Mouse (Mus musculus) forebrain, embryonic 15.5 days (tissue): ENCODE measurements around the gene Idi1. TPM values are rescaled to one million over a fixed set of nuclear protein-coding genes. Genes with fewer than 3 reads are reported as not detected.
"Not testable (repeated sequence)": the region's sequence is repeated elsewhere in the genome, so short reads cannot be mapped to it uniquely, and the experiment has no call there.

ENCODE experiments used
- ATAC-seq: fragments of 200-750 bp; cut with Nextera tagmentation; replicated peaks from 2 replicates; pipeline ENCODE4 v1.8.0; 2017; ENCODE audit warnings: mild to moderate bottlenecking, moderate TSS enrichment, moderate library complexity
- H3K27ac ChIP-seq: fragments of 300-500 bp; sonication (generic); replicated peaks from 2 replicates; pipeline ENCODE4 v1.5.1; 2015; ENCODE audit warnings: mild to moderate bottlenecking, inconsistent platforms
- H3K27me3 ChIP-seq: fragments of 300-500 bp; sonication (generic); 2 replicates; pipeline ENCODE4 v1.6.1; 2015; ENCODE audit warnings: inconsistent platforms
- H3K36me3 ChIP-seq: fragments of 300-500 bp; sonication (generic); 2 replicates; pipeline ENCODE4 v1.6.1; 2015; ENCODE audit warnings: mild to moderate bottlenecking, inconsistent platforms
- H3K4me1 ChIP-seq: fragments of 300-500 bp; sonication (generic); 2 replicates; pipeline ENCODE4 v1.6.1; 2015; ENCODE audit warnings: inconsistent platforms
- H3K4me2 ChIP-seq: fragments of 300-500 bp; sonication (generic); replicated peaks from 2 replicates; pipeline ENCODE4 v1.6.1; 2015; ENCODE audit warnings: mild to moderate bottlenecking, inconsistent platforms
- H3K4me3 ChIP-seq: fragments of 300-500 bp; sonication (generic); 2 replicates; pipeline ENCODE4 v1.5.1; 2015; ENCODE audit warnings: mild to moderate bottlenecking, inconsistent platforms
- H3K9ac ChIP-seq: fragments of 300-500 bp; sonication (generic); replicated peaks from 2 replicates; pipeline ENCODE4 v1.6.1; 2015; ENCODE audit warnings: mild to moderate bottlenecking, inconsistent platforms
- H3K9me3 ChIP-seq: fragments of 300-500 bp; sonication (generic); 2 replicates; pipeline ENCODE4 v1.6.1; 2016; ENCODE audit warnings: inconsistent platforms
- WGBS: fragments of 180-500 bp; shearing (Covaris S2); methylation state at CpG from one replicate; pipeline ENCODE4 v1.1.7; 2015; ENCODE audit warnings: mixed read lengths; 5-methylcytosine and 5-hydroxymethylcytosine counted together
- polyA plus RNA-seq: library from polyadenylated mRNA; unstranded; fragments of >200 nt; fragmentation: Nextera tagmentation; extraction: Ambion mirVana; gene quantifications from 2 replicates; pipeline ENCODE4 v1.2.1, GENCODE M21; 2015

Gene Idi1
- polyA plus RNA-seq, 1 experiment from 2014 or later: 88.5 TPM

DNA sequence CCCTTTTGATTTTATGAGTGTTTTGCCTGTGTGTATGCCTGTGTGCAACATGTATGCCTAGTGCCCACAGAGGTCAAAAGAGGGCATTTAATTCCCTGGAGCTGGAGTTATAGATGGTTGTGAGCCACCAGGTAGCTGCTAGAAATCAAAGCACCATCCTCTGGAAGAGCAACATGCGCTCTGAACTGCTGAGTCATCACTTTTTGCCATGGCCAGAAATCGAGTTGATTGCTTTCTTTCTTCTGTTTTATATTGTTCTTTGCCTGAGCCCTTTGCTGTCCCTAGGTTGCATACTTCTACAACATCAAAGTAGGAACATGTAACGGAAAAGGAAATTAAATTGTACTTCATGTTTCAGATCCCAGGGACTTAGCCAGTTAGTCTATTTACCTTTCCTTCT is 20.3 kb upstream of the Idi1 start:
- Histone ChIP-seq H3K9me3 (no peaks in the 10 kb centered on the region), H3K27me3 (no peaks in the 10 kb centered on the region), H3K4me3 (no peak overlapping the region), H3K36me3 (peaks cover 10% of the 10 kb centered on the region), H3K9ac (no peak overlapping the region), H3K4me2 (no peak overlapping the region), H3K4me1 (peaks cover 11% of the 10 kb centered on the region), H3K27ac (no peak overlapping the region)
- no peak for ATAC-seq
- WGBS: 88% methylated on average over 3 of the region's 3 CpGs

DNA sequence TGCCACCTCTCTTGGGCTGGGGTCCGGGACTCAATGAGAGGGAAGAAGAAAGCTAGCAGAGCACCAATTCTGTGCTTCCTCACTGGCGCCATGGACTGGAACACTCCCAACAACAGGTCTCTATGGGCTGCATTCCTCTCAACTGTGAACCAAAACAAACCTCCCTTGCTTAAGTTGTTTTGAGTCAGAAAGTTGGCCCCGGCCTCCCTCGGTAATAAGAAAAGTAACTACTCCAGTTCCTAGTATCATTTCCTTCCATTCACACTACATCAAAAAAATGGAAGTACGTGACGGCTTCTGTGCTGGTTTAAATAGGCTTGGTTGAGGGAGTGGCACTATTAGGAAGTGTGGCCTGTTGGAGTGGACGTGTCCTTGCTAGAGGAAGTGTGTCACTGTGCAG is 18.7 kb upstream of the Idi1 start:
- Histone ChIP-seq H3K4me1 (peaks cover 15% of the 10 kb centered on the region), H3K4me3 (no peak overlapping the region), H3K36me3 (peaks cover 2% of the 10 kb centered on the region; the same call in 1 of the 2 replicates), H3K9ac (no peak overlapping the region), H3K27me3 (no peaks in the 10 kb centered on the region), H3K27ac (no peak overlapping the region), H3K4me2 (no peak overlapping the region), H3K9me3 (no peaks in the 10 kb centered on the region)
- WGBS: 95% methylated on average over 7 of the region's 7 CpGs
- ATAC-seq: no peak

DNA sequence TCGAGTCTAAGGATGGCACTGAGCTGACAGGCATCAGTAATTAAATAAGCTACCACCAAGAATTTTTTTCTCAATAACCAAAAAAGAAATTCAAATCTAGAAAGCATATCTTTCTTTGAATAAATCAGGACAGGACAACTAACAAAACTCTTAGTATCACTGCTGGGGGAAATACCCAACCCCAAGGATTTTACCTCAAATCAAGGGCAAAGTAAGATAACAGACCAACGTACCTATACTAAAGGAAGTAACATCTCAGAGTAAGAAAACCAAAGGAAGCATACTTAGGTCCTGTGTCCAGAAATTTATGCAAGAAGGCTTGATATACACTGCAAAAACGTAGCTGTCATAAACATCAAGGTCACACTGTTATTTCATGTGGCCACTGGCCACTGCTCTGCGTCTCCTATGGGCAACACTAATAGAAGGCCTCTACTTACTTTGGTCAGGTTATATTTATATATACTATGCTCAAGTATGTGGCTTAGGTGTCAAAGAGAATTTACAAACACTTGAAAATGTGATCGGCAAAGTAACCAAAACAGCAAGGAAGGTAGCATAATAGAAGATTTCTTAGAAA is 15.6 kb upstream of the Idi1 start:
- Histone ChIP-seq H3K4me3 (peak overlapping the region; percentile 62), H3K4me1 (peaks cover 20% of the 10 kb centered on the region), H3K9me3 (no peaks in the 10 kb centered on the region), H3K36me3 (peaks cover 2% of the 10 kb centered on the region; the same call in 1 of the 2 replicates), H3K4me2 (peak overlapping the region; percentile 70), H3K27me3 (no peaks in the 10 kb centered on the region), H3K27ac (no peak overlapping the region; the same call in 1 of the 2 replicates), H3K9ac (peak overlapping the region; percentile 69)
- no peak for ATAC-seq
- 76% methylated on average over 5 of the region's 5 CpGs for WGBS

DNA sequence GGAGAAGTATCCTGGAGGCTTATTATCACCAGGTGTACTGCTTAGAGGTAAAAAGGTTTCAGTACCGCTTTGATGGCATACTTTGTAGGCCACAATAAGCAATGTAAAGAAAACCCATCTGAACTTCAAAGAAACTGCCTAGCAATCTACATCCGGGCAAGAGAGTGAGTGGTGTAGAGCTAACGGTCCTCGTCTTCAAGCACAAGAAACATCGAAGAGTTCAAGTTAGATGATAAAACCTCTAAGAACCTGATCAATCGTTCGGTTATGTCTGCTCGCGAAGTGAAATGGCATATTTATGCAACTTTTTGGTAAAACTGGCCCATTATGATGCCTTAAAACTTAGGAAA is 15.2 kb upstream of the Idi1 start:
- Histone ChIP-seq H3K4me2 (peak overlapping the region; percentile 70), H3K27ac (peak overlapping the region; percentile 96), H3K36me3 (no peaks in the 10 kb centered on the region), H3K4me3 (peak overlapping the region; percentile 62), H3K27me3 (no peaks in the 10 kb centered on the region), H3K4me1 (peaks cover 20% of the 10 kb centered on the region), H3K9me3 (no peaks in the 10 kb centered on the region), H3K9ac (peak overlapping the region; percentile 69)
- 5% methylated on average over 9 of the region's 9 CpGs for WGBS
- no peak for ATAC-seq

DNA sequence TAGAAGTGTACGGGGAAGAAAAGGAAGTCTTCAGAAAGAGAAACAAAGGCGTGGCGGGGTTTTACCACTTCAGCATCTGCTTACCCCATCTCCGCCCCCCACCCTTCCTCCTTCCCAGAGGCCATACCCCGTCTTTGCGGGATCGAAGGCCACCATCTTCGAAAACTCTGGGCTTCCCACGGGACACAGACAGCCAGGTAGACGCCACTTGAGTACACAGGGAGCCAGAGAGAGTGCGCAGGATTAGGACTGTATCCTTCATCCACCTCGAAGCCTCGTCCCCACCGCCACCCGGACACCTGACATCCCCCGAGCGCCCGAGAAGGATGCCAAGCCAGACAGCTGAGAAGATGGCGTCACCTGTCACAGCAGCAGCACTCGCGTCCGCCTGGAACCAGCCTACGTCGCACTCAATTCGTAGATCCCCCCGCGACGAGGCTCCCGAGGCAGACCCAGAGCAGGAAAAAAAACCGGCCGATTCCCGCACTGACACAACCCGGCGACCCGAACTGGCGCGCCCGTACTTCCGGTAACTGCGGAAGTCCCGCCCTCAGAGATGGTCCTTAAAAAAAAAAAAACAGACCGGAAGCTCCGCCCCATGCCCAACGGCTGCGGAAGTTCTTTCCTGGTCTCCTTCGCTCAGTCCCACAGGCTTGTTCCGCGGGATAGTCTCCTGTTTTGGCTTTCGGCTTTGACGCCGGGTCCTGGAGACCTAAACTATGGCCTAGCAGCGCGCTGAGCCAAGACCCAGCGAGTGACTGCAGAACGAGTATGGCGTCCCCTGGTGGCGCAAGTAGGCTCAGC is 14.6 kb upstream of the Idi1 start:
- no peaks in the 10 kb centered on the region for H3K36me3 ChIP-seq
- peak overlapping the region; percentile 62 for H3K4me3 ChIP-seq
- peak overlapping the region; percentile 96 for H3K27ac ChIP-seq
- peaks cover 20% of the 10 kb centered on the region for H3K4me1 ChIP-seq
- WGBS: under 1% methylated on average over 57 of the region's 57 CpGs
- peak overlapping the region; percentile 69 for H3K9ac ChIP-seq
- ATAC-seq: peak; percentile 92
- no peaks in the 10 kb centered on the region for H3K27me3 ChIP-seq
- peak overlapping the region; percentile 70 for H3K4me2 ChIP-seq
- no peaks in the 10 kb centered on the region for H3K9me3 ChIP-seq

DNA sequence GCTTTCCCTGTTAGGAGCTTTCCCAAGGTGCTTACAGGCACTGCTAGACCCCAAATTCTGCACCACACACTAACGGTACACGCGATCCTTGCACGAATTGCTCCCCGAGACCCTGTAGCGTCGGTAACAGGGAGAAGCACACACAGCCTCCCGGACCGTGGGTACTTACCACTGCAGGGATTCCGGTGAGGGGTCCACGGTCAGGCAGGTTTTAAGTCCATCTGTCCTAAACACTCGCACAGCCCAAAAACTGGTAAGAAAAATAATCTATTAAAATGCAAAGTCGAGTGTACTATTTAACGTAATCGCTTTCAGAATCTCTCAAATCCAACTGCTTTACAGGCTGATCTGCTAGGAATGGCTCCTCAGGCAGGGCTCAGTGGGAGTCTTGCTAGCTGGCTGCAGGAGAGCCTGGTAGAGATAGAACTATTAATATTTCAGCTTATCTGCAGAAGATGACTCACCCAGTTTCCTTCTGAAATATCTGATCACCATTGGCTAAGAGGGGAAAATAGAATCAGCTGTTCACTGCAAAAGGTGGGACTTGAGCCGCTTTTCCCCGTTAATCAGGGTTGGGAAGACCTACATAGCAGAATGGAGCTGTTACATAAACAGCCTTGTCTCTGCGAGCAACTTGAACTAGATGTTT is 13.9 kb upstream of the Idi1 start, which contains the start of gene Wdr37:
Gene Wdr37 (minus strand): TSS at position 596 of the 649 bp plus-strand sequence.
- Histone ChIP-seq H3K9me3 (no peaks in the 10 kb centered on the region), H3K4me3 (peak within 1 kb of the TSS; percentile 62), H3K27me3 (no peaks in the 10 kb centered on the region), H3K4me1 (peaks cover 20% of the 10 kb centered on the region), H3K36me3 (no peaks in the 10 kb centered on the region), H3K27ac (peak within 1 kb of the TSS; percentile 96), H3K9ac (peak within 1 kb of the TSS; percentile 69), H3K4me2 (peak within 1 kb of the TSS; percentile 70)
- WGBS: 1% methylated on average over 18 of the region's 18 CpGs
- ATAC-seq: peak; percentile 55

DNA sequence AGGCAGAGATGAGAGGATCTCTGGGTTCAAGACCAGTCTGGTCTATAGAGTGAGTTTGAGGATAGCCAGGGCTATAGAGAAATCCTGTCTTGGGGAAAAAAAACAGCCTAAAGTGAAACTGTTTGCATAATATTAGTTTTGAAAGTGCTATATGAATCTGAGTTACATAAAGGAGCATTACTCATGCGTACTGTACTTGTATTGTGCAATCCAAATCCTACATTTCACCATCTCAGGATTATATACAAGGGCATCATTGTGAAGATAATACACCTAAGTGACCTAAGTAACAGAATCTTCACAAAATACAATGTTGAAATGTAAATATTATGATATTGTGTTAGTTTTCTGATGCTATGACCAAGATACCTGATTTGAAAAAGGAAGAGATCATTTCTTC is 11.5 kb upstream of the Idi1 start:
- no peaks in the 10 kb centered on the region for H3K9me3 ChIP-seq
- 95% methylated on average over 1 of the region's 1 CpGs for WGBS
- H3K27ac ChIP-seq: no peak overlapping the region

DNA sequence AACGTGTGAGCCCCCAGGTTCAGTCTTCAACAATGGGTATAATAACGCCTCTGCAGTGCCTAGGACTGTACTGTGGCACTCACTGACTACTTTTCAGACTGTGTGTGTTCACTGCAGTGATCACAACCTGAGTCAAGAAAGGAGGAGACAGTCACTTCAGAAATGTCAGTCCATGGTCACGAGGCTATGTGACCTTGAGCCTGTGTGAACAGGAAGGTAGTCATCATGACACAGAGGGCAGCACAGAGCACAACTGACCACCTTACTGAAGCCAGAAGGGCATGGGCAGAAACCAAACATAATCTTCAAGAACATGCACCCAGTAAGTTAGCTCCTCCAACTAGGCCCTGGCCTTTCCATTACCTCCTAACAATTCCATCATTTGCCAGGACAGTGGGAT is 3.7 kb upstream of the Idi1 start:
- H3K9me3 ChIP-seq: no peaks in the 10 kb centered on the region
- H3K4me1 ChIP-seq: peaks cover 10% of the 10 kb centered on the region
- WGBS: 68% methylated on average over 3 of the region's 3 CpGs
- H3K9ac ChIP-seq: no peak overlapping the region
- H3K4me2 ChIP-seq: no peak overlapping the region
- no peak overlapping the region for H3K27ac ChIP-seq
- no peak overlapping the region for H3K4me3 ChIP-seq
- no peak for ATAC-seq
- no peaks in the 10 kb centered on the region for H3K27me3 ChIP-seq
- no peaks in the 10 kb centered on the region for H3K36me3 ChIP-seq

More for the DNA sequence above, 11.5 kb upstream of the Idi1 start:
- H3K4me1 ChIP-seq: peaks cover 18% of the 10 kb centered on the region
- no peak overlapping the region for H3K4me3 ChIP-seq
- H3K36me3 ChIP-seq: no peaks in the 10 kb centered on the region
- ATAC-seq: no peak
- H3K27me3 ChIP-seq: no peaks in the 10 kb centered on the region
- no peak overlapping the region for H3K9ac ChIP-seq
- no peak overlapping the region for H3K4me2 ChIP-seq

DNA sequence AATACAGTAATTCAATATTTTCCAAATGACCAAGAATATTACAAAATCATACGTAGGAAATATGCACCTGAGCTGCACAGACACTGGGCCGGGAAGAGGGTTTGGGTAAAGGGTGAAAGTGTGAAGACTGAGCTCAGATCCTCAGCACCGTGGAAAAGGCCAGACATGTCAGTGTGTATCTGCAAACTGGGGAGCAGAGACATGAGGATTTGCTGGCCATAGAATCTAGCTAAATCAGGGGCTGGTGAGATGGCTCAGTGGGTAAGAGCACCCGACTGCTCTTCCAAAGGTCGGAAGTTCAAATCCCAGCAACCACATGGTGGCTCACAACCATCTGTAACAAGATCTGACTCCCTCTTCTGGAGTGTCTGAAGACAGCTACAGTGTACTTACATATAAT is 1.4 kb upstream of the Idi1 start:
- not testable (repeated sequence) for ATAC-seq, H3K27me3 ChIP-seq, H3K4me3 ChIP-seq, H3K9ac ChIP-seq, H3K4me2 ChIP-seq, H3K9me3 ChIP-seq, H3K27ac ChIP-seq
- peaks cover 11% of the 10 kb centered on the region for H3K36me3 ChIP-seq
- 87% methylated on average over 5 of the region's 5 CpGs for WGBS
- H3K4me1 ChIP-seq: peaks cover 30% of the 10 kb centered on the region

DNA sequence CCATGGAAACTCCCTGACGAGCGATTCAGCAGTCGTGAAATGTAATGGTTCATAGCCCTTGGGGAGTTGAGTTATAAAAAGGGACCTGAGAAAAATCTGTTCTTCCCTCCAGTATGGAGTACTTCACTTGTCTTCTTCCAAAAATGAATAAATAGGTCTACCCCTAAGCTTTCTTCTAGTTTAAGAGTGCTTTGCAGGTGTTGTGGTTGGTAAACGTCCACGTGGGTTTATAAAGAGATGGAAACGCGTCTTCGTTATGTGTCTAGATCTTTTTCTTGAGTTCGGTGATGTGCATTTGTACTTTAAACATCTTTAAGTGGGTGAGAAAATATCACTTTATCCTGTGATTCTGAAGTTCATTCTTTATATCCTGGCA is 872 bp downstream of the Idi1 start:
- 1% methylated on average over 9 of the region's 9 CpGs for WGBS
- H3K27ac ChIP-seq: peak overlapping the region; percentile 97
- H3K9ac ChIP-seq: peak overlapping the region; percentile 65
- H3K4me3 ChIP-seq: peak overlapping the region; percentile 80
- peak overlapping the region; percentile 47 for H3K4me2 ChIP-seq
- H3K36me3 ChIP-seq: peaks cover 20% of the 10 kb centered on the region
- H3K4me1 ChIP-seq: peaks cover 32% of the 10 kb centered on the region
- no peak for ATAC-seq
- H3K9me3 ChIP-seq: no peaks in the 10 kb centered on the region
- no peaks in the 10 kb centered on the region for H3K27me3 ChIP-seq

DNA sequence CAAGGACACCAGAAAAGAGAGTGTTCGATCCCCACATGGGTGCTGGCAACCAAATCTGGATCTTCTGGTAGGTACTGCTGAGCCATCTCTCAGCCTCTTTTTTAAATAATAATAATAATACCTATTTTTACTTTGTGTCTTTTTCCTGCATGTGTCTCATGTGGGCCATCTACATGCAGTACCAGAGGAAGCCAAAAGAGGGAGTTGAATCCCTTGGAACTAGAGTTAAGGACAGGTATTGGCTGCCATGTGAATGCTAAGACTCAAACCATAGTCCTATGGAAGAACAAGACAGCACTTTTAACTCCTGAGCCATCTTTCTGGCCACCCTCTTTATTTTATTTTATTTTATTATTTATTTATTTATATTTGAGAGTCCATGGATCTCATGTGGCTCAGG is 3.3 kb downstream of the Idi1 start:
- H3K4me3 ChIP-seq: no peak overlapping the region
- no peaks in the 10 kb centered on the region for H3K9me3 ChIP-seq
- H3K27me3 ChIP-seq: no peaks in the 10 kb centered on the region
- WGBS: 100% methylated on average over 1 of the region's 1 CpGs
- peaks cover 25% of the 10 kb centered on the region for H3K36me3 ChIP-seq
- H3K4me1 ChIP-seq: peaks cover 32% of the 10 kb centered on the region
- no peak for ATAC-seq
- no peak overlapping the region for H3K9ac ChIP-seq
- no peak overlapping the region for H3K27ac ChIP-seq
- no peak overlapping the region for H3K4me2 ChIP-seq

DNA sequence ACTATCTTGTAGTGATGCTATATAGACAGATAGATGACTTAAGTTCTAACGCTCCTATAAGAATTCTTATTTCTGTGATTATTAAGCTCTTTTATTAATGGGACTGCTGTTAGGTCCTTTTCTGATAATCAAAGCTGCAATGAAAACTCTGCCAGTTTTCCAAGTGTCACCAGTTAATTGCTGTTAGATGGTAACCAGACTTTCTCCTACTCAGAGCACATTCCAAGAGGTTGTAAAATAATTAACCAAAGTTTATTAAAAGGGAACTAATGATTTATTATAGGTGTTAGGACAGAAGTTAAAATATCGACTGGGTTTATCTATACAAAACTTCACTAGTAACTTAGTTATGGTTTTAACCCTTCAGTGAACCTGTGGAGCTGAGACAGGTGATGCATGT is 20.7 kb downstream of the Idi1 start:
- not testable (repeated sequence) for H3K4me3 ChIP-seq, H3K27ac ChIP-seq, ATAC-seq, H3K36me3 ChIP-seq, H3K27me3 ChIP-seq, H3K9ac ChIP-seq, H3K4me1 ChIP-seq, H3K9me3 ChIP-seq, H3K4me2 ChIP-seq
- WGBS: 92% methylated on average over 2 of the region's 2 CpGs
